Mouse (Mus musculus) spleen, adult 2 months (tissue): Measurements from ENCODE around the gene Ino80e.

ENCODE experiments used
- CTCF ChIP-seq: fragments of 200-500 bp; IDR thresholded peaks from 2 replicates; pipeline ENCODE4 v1.5.1; 2011; ENCODE audit warnings: mild to moderate bottlenecking, inconsistent platforms; ENCODE audit not compliant: insufficient read depth, insufficient read length, insufficient replicate concordance; ENCODE audit errors: extremely low read depth
- POLR2A ChIP-seq: fragments of 200-500 bp; IDR thresholded peaks from 2 replicates; pipeline ENCODE4 v1.6.1; 2011; ENCODE audit warnings: low read depth, low read length, inconsistent platforms

DNA sequence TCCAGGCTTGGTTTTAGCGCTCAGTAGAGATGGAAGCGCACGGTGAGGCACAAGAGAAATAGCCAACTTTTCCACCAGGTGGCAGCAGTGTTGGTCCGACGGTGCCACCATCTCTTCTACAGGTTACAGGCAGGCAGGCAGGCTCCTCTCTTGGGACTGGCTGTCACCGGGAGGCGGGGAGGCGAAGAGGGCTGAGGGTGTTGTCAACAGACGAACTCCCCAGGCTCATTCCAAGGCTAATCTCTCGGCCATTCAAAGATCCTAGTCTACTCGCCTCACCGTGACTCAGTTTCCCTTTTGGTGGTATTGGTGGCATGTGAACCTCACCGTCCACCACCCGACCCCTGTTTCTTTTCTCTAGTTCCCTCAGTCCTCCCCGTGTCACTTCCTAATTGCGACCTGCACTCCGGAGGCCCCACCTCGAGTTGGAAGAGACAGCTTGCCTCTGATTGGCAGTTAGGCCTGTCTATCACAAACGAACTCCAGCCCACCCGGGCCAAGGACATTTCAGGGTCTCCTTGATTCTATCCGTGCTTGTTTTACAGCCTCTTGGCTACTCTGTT lies 30.1 kb downstream of the Ino80e start:
- TF ChIP-seq CTCF (peak; percentile 86; the same call in 1 of the 2 replicates), POLR2A (no peak)
